Mouse (Mus musculus) forebrain, embryonic 16.5 days (tissue): ENCODE data around the gene Commd6. TPM values are rescaled to one million over a fixed set of nuclear protein-coding genes. Genes with fewer than 3 reads are reported as not detected.
A peak's percentile ranks its signal among the peaks of the same experiment; 100 is the strongest.

Source experiments
- ATAC-seq: fragments of 200-750 bp; cut with Nextera tagmentation; 2 replicates; pipeline ENCODE4 v1.8.0; 2017; ENCODE audit warnings: mild to moderate bottlenecking, moderate library complexity
- H3K27ac ChIP-seq: fragments of 300-500 bp; sonication (generic); 2 replicates; pipeline ENCODE4 v1.5.1; 2014; ENCODE audit warnings: low read length, control low read depth
- H3K27me3 ChIP-seq: fragments of 300-500 bp; sonication (generic); replicated peaks from 2 replicates; pipeline ENCODE4 v1.6.1; 2014; ENCODE audit warnings: low read length; ENCODE audit not compliant: control insufficient read depth, insufficient read depth
- H3K36me3 ChIP-seq: fragments of 300-500 bp; sonication (generic); 2 replicates; pipeline ENCODE4 v1.6.1; 2014; ENCODE audit not compliant: control insufficient read depth, insufficient read depth
- H3K4me1 ChIP-seq: fragments of 300-500 bp; sonication (generic); replicated peaks from 2 replicates; pipeline ENCODE4 v1.6.1; 2014; ENCODE audit warnings: low read length; ENCODE audit not compliant: control insufficient read depth, insufficient read depth
- H3K4me2 ChIP-seq: fragments of 300-500 bp; sonication (generic); 2 replicates; pipeline ENCODE4 v1.6.1; 2014; ENCODE audit warnings: mild to moderate bottlenecking, low read length, control low read depth
- H3K4me3 ChIP-seq: fragments of 300-500 bp; sonication (generic); replicated peaks from 2 replicates; pipeline ENCODE4 v1.5.1; 2014; ENCODE audit warnings: mild to moderate bottlenecking, low read length, control low read depth
- H3K9ac ChIP-seq: fragments of 300-500 bp; sonication (generic); replicated peaks from 2 replicates; pipeline ENCODE4 v1.6.1; 2014; ENCODE audit warnings: low read depth, low read length, control low read depth
- H3K9me3 ChIP-seq: fragments of 300-500 bp; sonication (generic); 2 replicates; pipeline ENCODE4 v1.6.1; 2016; ENCODE audit warnings: low read length; ENCODE audit not compliant: control insufficient read depth
- WGBS: fragments of 180-500 bp; shearing (Covaris S2); extraction: QIAGEN DNeasy Blood & Tissue Kit; methylation state at CpG from one replicate; pipeline ENCODE4 v1.1.7; 2014; 5-methylcytosine and 5-hydroxymethylcytosine counted together
- polyA plus RNA-seq: library from polyadenylated mRNA; unstranded; fragments of >200 nt; fragmentation: Nextera tagmentation; extraction: Ambion mirVana; gene quantifications from 2 replicates; pipeline ENCODE4 v1.2.1, GENCODE M21; 2015

Gene Commd6
- polyA plus RNA-seq, 1 experiment from 2014 or later, result 94.6 TPM

- Histone ChIP-seq H3K4me2 (no peak overlapping the region), H3K4me1 (no peaks in the 10 kb centered on the region), H3K27ac (no peak overlapping the region), H3K27me3 (no peaks in the 10 kb centered on the region), H3K36me3 (no peaks in the 10 kb centered on the region), H3K9me3 (no peaks in the 10 kb centered on the region), H3K4me3 (no peak overlapping the region), H3K9ac (no peak overlapping the region)
- ATAC-seq, result no peak
- WGBS, result 92% methylated on average over 5 of the region's 5 CpGs
These were observed 22.8 kb downstream of the Commd6 start for GRCm38 (mm10) chr14:101617680-101618079.

- Histone ChIP-seq H3K9ac (no peak overlapping the region), H3K9me3 (no peaks in the 10 kb centered on the region), H3K36me3 (no peaks in the 10 kb centered on the region), H3K27ac (no peak overlapping the region), H3K4me1 (no peaks in the 10 kb centered on the region), H3K4me3 (no peak overlapping the region), H3K27me3 (no peaks in the 10 kb centered on the region), H3K4me2 (no peak overlapping the region)
- 86% methylated on average over 9 of the region's 9 CpGs for WGBS
- ATAC-seq, result no peak
These were observed 24.3 kb downstream of the Commd6 start for GRCm38 (mm10) chr14:101616178-101616577.

DNA sequence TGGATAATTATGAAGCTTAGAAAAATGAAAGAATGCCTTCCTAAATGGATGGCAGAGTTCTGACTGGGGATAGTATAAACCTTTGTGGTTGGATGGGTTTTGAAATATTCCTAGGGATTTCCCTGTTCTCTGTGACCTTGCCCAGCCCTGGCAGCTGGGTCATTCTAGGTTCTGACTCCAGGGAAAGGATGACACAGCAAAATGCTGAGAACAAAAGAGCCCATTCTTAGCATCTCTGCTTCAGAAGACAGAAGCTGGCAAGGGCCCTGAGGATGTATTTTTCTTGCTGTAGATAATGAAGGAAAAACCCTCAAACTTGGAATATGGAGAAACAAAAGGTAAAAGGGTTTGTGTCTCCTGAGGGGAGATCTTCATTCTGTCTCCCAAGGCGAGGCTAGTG, 27.3 kb downstream of the Commd6 start:
- Histone ChIP-seq H3K27ac (no peak overlapping the region), H3K4me2 (no peak overlapping the region), H3K36me3 (no peaks in the 10 kb centered on the region), H3K9me3 (no peaks in the 10 kb centered on the region), H3K4me1 (no peaks in the 10 kb centered on the region), H3K9ac (no peak overlapping the region), H3K4me3 (no peak overlapping the region), H3K27me3 (no peaks in the 10 kb centered on the region)
- no peak for ATAC-seq
- WGBS, result 55% methylated on average over 1 of the region's 1 CpGs

GRCm38 (mm10) chr14:101610701-101611100, 29.8 kb downstream of the Commd6 start:
- Histone ChIP-seq H3K4me2 (no peak overlapping the region), H3K27me3 (no peaks in the 10 kb centered on the region), H3K4me3 (no peak overlapping the region), H3K9ac (no peak overlapping the region), H3K27ac (no peak overlapping the region), H3K36me3 (no peaks in the 10 kb centered on the region), H3K9me3 (no peaks in the 10 kb centered on the region), H3K4me1 (peaks cover 6% of the 10 kb centered on the region)
- WGBS, result 89% methylated on average over 10 of the region's 10 CpGs
- no peak for ATAC-seq

- H3K4me1 ChIP-seq, result peaks cover 6% of the 10 kb centered on the region
- WGBS, result under 1% methylated on average over 61 of the region's 62 CpGs
- peak within 1 kb of the TSS; percentile 79 for H3K9ac ChIP-seq
- peak within 1 kb of the TSS; percentile 39 for H3K27ac ChIP-seq
- no peaks in the 10 kb centered on the region for H3K9me3 ChIP-seq
- peak within 1 kb of the TSS; percentile 98 for H3K4me2 ChIP-seq
- ATAC-seq, result peak; percentile 85
- no peaks in the 10 kb centered on the region for H3K36me3 ChIP-seq
- H3K27me3 ChIP-seq, result no peaks in the 10 kb centered on the region
- peak within 1 kb of the TSS; percentile 96 for H3K4me3 ChIP-seq
These were observed 31.7 kb downstream of the Commd6 start, which contains the start of gene Tbc1d4 for GRCm38 (mm10) chr14:101608519-101609368. Gene Tbc1d4, minus strand, starts transcription at chr14:101609191.

DNA sequence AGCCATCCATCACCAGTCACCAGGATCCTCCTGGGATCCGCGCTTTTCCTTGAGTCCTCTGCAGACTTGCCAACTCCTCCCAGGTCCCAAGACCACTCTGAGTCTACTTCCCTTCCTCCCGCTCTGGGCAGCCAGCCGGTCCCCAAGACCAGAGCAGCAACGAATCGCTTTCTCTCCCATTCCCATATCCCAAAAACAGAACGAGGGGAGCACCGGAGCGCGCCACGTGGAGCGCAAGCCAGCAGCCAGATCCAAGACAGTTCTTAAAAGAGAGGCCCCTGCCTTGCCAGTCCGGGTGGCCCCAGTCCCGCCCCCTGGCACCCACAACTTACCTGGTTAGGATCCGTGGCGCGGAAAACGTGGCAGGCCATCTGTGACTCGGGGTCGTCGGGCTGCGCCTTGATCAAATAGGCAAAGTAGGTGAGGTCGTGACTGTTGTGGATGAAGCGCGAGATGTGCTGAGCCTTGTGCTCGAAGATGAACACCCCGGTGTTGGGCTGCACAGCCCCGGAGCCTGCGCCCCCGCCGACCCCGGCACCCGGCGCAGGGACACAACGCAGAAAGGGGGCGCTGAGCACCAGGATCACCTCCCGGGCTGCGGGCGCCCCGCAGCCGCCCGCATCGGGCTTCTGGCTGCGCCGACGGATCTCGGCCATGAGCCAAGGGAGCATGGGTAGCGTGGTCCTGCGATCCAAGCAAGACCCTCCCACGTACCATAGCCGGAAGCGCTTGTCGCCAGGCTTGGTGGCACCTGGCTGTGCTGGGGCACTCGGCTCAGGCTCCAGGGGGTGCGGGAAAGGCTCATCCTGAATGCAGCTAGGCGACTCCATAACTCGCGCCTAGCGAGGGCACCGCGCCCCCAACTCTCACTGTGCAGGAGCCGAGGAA, 32.6 kb downstream of the Commd6 start:
- peaks cover 6% of the 10 kb centered on the region for H3K4me1 ChIP-seq
- H3K4me2 ChIP-seq, result peak overlapping the region; percentile 98
- H3K9me3 ChIP-seq, result no peaks in the 10 kb centered on the region
- H3K27me3 ChIP-seq, result no peaks in the 10 kb centered on the region
- ATAC-seq, result peak; percentile 66
- no peaks in the 10 kb centered on the region for H3K36me3 ChIP-seq
- H3K9ac ChIP-seq, result peak overlapping the region; percentile 79
- under 1% methylated on average over 62 of the region's 62 CpGs for WGBS
- peak overlapping the region; percentile 96 for H3K4me3 ChIP-seq
- H3K27ac ChIP-seq, result no peak overlapping the region; the same call in 1 of the 2 replicates

DNA sequence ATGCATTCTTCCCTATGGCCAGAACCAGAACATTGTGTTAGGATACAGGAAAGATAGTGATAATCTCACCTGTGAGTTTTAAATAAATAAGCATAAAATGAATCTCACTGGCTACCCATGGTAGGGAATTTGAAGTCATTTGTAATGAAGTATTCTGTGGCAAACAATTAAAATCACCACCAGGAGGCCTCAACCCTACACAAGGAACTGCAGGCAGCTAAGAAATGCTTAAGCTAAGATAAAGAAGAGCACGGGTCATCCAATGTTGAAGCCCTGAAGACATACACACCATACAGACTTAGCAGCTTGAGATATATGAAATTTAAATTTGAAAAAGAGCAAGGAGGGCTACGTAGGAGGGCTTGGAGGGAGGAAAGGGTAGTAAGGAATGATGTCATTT, 34.6 kb downstream of the Commd6 start:
- no peak overlapping the region for H3K27ac ChIP-seq
- no peaks in the 10 kb centered on the region for H3K36me3 ChIP-seq
- no peaks in the 10 kb centered on the region for H3K27me3 ChIP-seq
- no peaks in the 10 kb centered on the region for H3K9me3 ChIP-seq
- 62% methylated on average over 2 of the region's 2 CpGs for WGBS
- H3K4me3 ChIP-seq, result no peak overlapping the region
- H3K9ac ChIP-seq, result no peak overlapping the region
- peaks cover 6% of the 10 kb centered on the region for H3K4me1 ChIP-seq
- no peak overlapping the region for H3K4me2 ChIP-seq
- no peak for ATAC-seq

DNA sequence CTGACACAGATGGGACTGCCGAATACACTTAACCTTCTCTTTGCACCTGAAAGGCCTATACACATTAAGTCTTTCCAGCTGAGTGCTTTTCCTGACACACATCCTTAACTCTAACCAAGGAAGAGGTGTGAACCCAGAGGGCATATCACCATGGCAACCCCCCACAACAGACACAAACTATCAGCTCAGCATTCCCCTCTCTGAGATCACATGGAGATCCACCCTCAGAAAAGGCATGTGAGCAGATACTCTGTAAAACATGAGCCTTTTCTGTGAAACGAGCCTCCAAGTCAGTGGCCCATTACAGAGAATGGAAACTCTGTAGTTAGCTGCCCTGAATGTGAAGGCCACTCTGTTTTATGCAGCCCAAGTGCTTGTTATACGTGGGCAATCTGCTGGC, 37.6 kb downstream of the Commd6 start:
- Histone ChIP-seq H3K27me3 (no peaks in the 10 kb centered on the region), H3K4me2 (no peak overlapping the region), H3K27ac (no peak overlapping the region), H3K36me3 (no peaks in the 10 kb centered on the region), H3K4me3 (no peak overlapping the region), H3K9ac (no peak overlapping the region), H3K4me1 (peaks cover 6% of the 10 kb centered on the region), H3K9me3 (no peaks in the 10 kb centered on the region)
- WGBS, result 49% methylated on average over 3 of the region's 3 CpGs
- no peak for ATAC-seq

GRCm38 (mm10) chr14:101597096-101597715, 43.3 kb downstream of the Commd6 start:
- 90% methylated on average over 12 of the region's 14 CpGs for WGBS
- no peak for ATAC-seq

More at GRCm38 (mm10) chr14:101597096-101597715, 43.3 kb downstream of the Commd6 start:
- Histone ChIP-seq H3K4me3 (no peak overlapping the region), H3K9ac (no peak overlapping the region), H3K4me1 (no peaks in the 10 kb centered on the region), H3K36me3 (no peaks in the 10 kb centered on the region), H3K9me3 (no peaks in the 10 kb centered on the region), H3K4me2 (no peak overlapping the region), H3K27me3 (no peaks in the 10 kb centered on the region), H3K27ac (no peak overlapping the region)
